Mouse (Mus musculus) myocyte (in vitro differentiated cells): ENCODE data around the gene Prps1. TPM values are rescaled to one million over a fixed set of nuclear protein-coding genes. Genes with fewer than 3 reads are reported as not detected.

Experiments used
- H3K27me3 ChIP-seq: one replicate; pipeline ENCODE4 v1.6.1; 2011; ENCODE audit not compliant: control insufficient read depth, insufficient read depth, insufficient read length
- H3K36me3 ChIP-seq: one replicate; pipeline ENCODE4 v1.6.1; 2011; ENCODE audit not compliant: control insufficient read depth, insufficient read depth
- H3K4me2 ChIP-seq: one replicate; pipeline ENCODE4 v1.6.1; 2011; ENCODE audit warnings: low read depth, control low read depth
- H3K4me3 ChIP-seq: one replicate; pipeline ENCODE4 v1.5.1; 2011; ENCODE audit warnings: mild to moderate bottlenecking, control low read depth, moderate library complexity
- H3K79me2 ChIP-seq: one replicate; pipeline ENCODE4 v1.6.1; 2011; ENCODE audit not compliant: control insufficient read depth, insufficient read depth
- H3ac ChIP-seq: one replicate; pipeline ENCODE4 v1.6.1; 2011; ENCODE audit not compliant: control insufficient read depth, insufficient read length
- CEBPB ChIP-seq: IDR thresholded peaks from 2 replicates; pipeline ENCODE4 v1.6.1; 2011; ENCODE audit warnings: mild to moderate bottlenecking, moderate library complexity; ENCODE audit not compliant: poor library complexity, insufficient read depth, severe bottlenecking
- E2F4 ChIP-seq: IDR thresholded peaks from one replicate; pipeline ENCODE4 v1.6.1; 2011; ENCODE audit warnings: mild to moderate bottlenecking, control low read depth, moderate library complexity; ENCODE audit not compliant: insufficient read depth
- MAX ChIP-seq: IDR thresholded peaks from one replicate; pipeline ENCODE4 v1.6.1; 2011; ENCODE audit warnings: low read depth, mild to moderate bottlenecking, control low read depth
- MYOD1 ChIP-seq, 3 experiments: IDR thresholded peaks; one replicate each; pipeline ENCODE4 v1.6.1; 2011; ENCODE audit warnings: control low read depth in 2 of 3, low read depth in 2 of 3, mild to moderate bottlenecking in 2 of 3, moderate library complexity in 1 of 3; ENCODE audit not compliant: insufficient read length in 2 of 3, control insufficient read depth in 1 of 3
- MYOG ChIP-seq, 3 experiments: IDR thresholded peaks; one replicate each; pipeline ENCODE4 v1.6.1; 2011; ENCODE audit warnings: control low read depth in 2 of 3, low read depth in 2 of 3, mild to moderate bottlenecking in 2 of 3; ENCODE audit not compliant: insufficient read length in 2 of 3, control insufficient read depth in 1 of 3, insufficient read depth in 1 of 3
- POLR2A ChIP-seq: IDR thresholded peaks from one replicate; pipeline ENCODE4 v1.6.1; 2011; ENCODE audit warnings: low read depth, mild to moderate bottlenecking, control low read depth, moderate library complexity; ENCODE audit not compliant: insufficient read length
- POLR2AphosphoS2 ChIP-seq: IDR thresholded peaks from one replicate; pipeline ENCODE4 v1.6.1; 2011; ENCODE audit warnings: low read depth, control low read depth; ENCODE audit not compliant: insufficient read length
- REST ChIP-seq: IDR thresholded peaks from one replicate; pipeline ENCODE4 v1.6.1; 2011; ENCODE audit warnings: mild to moderate bottlenecking, control low read depth, moderate library complexity; ENCODE audit not compliant: insufficient read depth, insufficient read length
- SRF ChIP-seq: IDR thresholded peaks from one replicate; pipeline ENCODE4 v1.6.1; 2011; ENCODE audit warnings: low read depth; ENCODE audit not compliant: control insufficient read depth, insufficient read length
- TCF12 ChIP-seq: IDR thresholded peaks from one replicate; pipeline ENCODE4 v1.6.1; 2011; ENCODE audit warnings: mild to moderate bottlenecking, control low read depth; ENCODE audit not compliant: poor library complexity, insufficient read depth, severe bottlenecking
- TCF3 ChIP-seq: IDR thresholded peaks from one replicate; pipeline ENCODE4 v1.6.1; 2011; ENCODE audit warnings: low read depth, control low read depth; ENCODE audit not compliant: insufficient read length
- USF1 ChIP-seq: IDR thresholded peaks from one replicate; pipeline ENCODE4 v1.6.1; 2011; ENCODE audit warnings: low read depth, mild to moderate bottlenecking, control low read depth, moderate library complexity
- polyA plus RNA-seq: library from polyadenylated mRNA; unstranded; fragments of >200 nt; fragmentation: generic; extraction: Trizol; gene quantifications from one replicate; pipeline ENCODE4 v1.2.1, GENCODE M21; 2012; ENCODE audit warnings: missing spikeins

Prps1 gene
- polyA plus RNA-seq, 1 experiment, result 26.9 TPM

GRCm38 (mm10) chrX:140522071-140522765 lies 65.8 kb downstream of the Prps1 start:
- Histone ChIP-seq H3K36me3 (no peaks in the 10 kb centered on the region), H3K4me3 (no peak overlapping the region), H3K4me2 (peak overlapping the region; percentile 82), H3ac (no peak overlapping the region), H3K79me2 (no peaks in the 10 kb centered on the region), H3K27me3 (no peaks in the 10 kb centered on the region)
- no peak for TF ChIP-seq USF1
- peak; percentile 24 to 93 (median 89) for TF ChIP-seq MYOD1 (IDR thresholded peaks at IDR 0.05; ENCODE audit: control insufficient read depth in 1 of 3, insufficient read length in 2 of 3, low read depth in 2 of 3)
- no peak for TF ChIP-seq POLR2AphosphoS2
- no peak for TF ChIP-seq TCF3
- no peak for TF ChIP-seq POLR2A
- peak; percentile 37 for TF ChIP-seq TCF12
- TF ChIP-seq CEBPB, result no peak
- no peak for TF ChIP-seq E2F4
- no peak for TF ChIP-seq REST
- peak; percentile 50 to 82 (median 59) for TF ChIP-seq MYOG (IDR thresholded peaks at IDR 0.05; ENCODE audit: control insufficient read depth in 1 of 3, insufficient read depth in 1 of 3, insufficient read length in 2 of 3, low read depth in 2 of 3)
- TF ChIP-seq MAX, result no peak
- no peak for TF ChIP-seq SRF

DNA sequence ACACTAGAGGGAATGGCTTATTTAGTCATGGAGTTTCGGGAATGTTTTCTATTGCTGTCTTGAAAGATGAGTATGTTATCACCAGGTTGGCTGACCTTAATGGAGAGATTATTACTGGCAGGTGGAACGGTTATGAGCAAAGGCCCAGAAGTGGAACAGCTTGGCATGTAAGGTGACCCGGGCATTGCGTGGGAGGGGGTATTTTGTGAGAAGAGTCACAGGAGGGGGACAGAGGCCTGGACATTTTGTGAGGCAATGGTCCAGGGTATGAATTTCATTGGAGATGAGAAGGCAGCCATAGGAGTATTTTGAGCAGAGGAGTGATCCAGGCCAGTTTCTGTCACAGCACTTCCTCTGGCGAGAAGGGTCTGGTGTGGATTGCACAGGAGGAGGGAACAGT lies 67.8 kb downstream of the Prps1 start:
- no peaks in the 10 kb centered on the region for H3K27me3 ChIP-seq
- no peak overlapping the region for H3K4me3 ChIP-seq
- no peaks in the 10 kb centered on the region for H3K36me3 ChIP-seq
- TF ChIP-seq E2F4 (no peak), TCF12 (no peak), MAX (no peak), TCF3 (no peak), MYOD1 (IDR thresholded peaks at IDR 0.05; ENCODE audit: control insufficient read depth in 1 of 3, insufficient read length in 2 of 3, low read depth in 2 of 3) (no peak), MYOG (IDR thresholded peaks at IDR 0.05; ENCODE audit: control insufficient read depth in 1 of 3, insufficient read depth in 1 of 3, insufficient read length in 2 of 3, low read depth in 2 of 3) (no peak), CEBPB (no peak), REST (no peak), SRF (no peak), POLR2A (no peak), USF1 (no peak)
- no peak overlapping the region for H3K4me2 ChIP-seq
- no peak overlapping the region for H3ac ChIP-seq
- no peaks in the 10 kb centered on the region for H3K79me2 ChIP-seq

Other genes starting within 250 kb of the Prps1 start
- not detected for gene Frmpd3, start 114.3 kb upstream of the Prps1 start, polyA plus RNA-seq
- gene Tsc22d3, start 144.0 kb downstream of the Prps1 start, polyA plus RNA-seq, result 87.0 TPM
- 2.1 TPM for gene Mid2, start 208.0 kb downstream of the Prps1 start, polyA plus RNA-seq